Mouse (Mus musculus): ENCODE results near the gene Syt3. TPM values are rescaled to one million over a fixed set of nuclear protein-coding genes. Genes with fewer than 3 reads are reported as not detected.

The Syt3 gene
- polyA plus RNA-seq, 1 experiment, result not detected

- no peak within 1 kb of the TSS for H3ac ChIP-seq (ENCODE audit: control insufficient read depth, insufficient read length)
- peaks cover 62% of the 10 kb centered on the region for H3K27me3 ChIP-seq (ENCODE audit: control insufficient read depth, insufficient read depth, insufficient read length)
- H3K36me3 ChIP-seq (ENCODE audit: control insufficient read depth, insufficient read depth), result no peaks in the 10 kb centered on the region
- H3K4me3 ChIP-seq, result no peak within 1 kb of the TSS
- TF ChIP-seq POLR2A (IDR thresholded peaks at IDR 0.05; ENCODE audit: insufficient read length, low read depth) (no peak), USF1 (IDR thresholded peaks at IDR 0.05; ENCODE audit: low read depth) (no peak)
- no peaks in the 10 kb centered on the region for H3K79me2 ChIP-seq (ENCODE audit: control insufficient read depth, insufficient read depth)
- no peak within 1 kb of the TSS for H3K4me2 ChIP-seq (ENCODE audit: low read depth)
Observed at GRCm38 (mm10) chr7:44428968-44429521, 45.1 kb downstream of the Syt3 start, which contains the start of gene Lrrc4b. TSS of gene Lrrc4b (plus strand) at chr7:44429018.

- Histone ChIP-seq H3K4me3 (no peak overlapping the region), H3K36me3 (ENCODE audit: control insufficient read depth, insufficient read depth) (no peaks in the 10 kb centered on the region), H3K79me2 (ENCODE audit: control insufficient read depth, insufficient read depth) (no peaks in the 10 kb centered on the region), H3K27me3 (ENCODE audit: control insufficient read depth, insufficient read depth, insufficient read length) (peaks cover 65% of the 10 kb centered on the region), H3K4me2 (ENCODE audit: low read depth) (no peak overlapping the region), H3ac (ENCODE audit: control insufficient read depth, insufficient read length) (no peak overlapping the region)
- TF ChIP-seq POLR2A (IDR thresholded peaks at IDR 0.05; ENCODE audit: insufficient read length, low read depth) (no peak), TCF12 (IDR thresholded peaks at IDR 0.05; ENCODE audit: insufficient read depth, poor library complexity, severe bottlenecking) (no peak), MYOG (IDR thresholded peaks at IDR 0.05; ENCODE audit: control insufficient read depth in 1 of 3, insufficient read depth in 1 of 3, insufficient read length in 2 of 3, low read depth in 2 of 3) (no peak), MYOD1 (IDR thresholded peaks at IDR 0.05; ENCODE audit: control insufficient read depth in 1 of 3, insufficient read length in 2 of 3, low read depth in 2 of 3) (no peak), POLR2AphosphoS2 (IDR thresholded peaks at IDR 0.05; ENCODE audit: insufficient read length, low read depth) (no peak), TCF3 (IDR thresholded peaks at IDR 0.05; ENCODE audit: insufficient read length, low read depth) (no peak), MAX (IDR thresholded peaks at IDR 0.05; ENCODE audit: low read depth) (no peak), REST (IDR thresholded peaks at IDR 0.05; ENCODE audit: insufficient read depth, insufficient read length) (no peak), USF1 (IDR thresholded peaks at IDR 0.05; ENCODE audit: low read depth) (no peak), E2F4 (IDR thresholded peaks at IDR 0.05; ENCODE audit: insufficient read depth) (no peak), SRF (IDR thresholded peaks at IDR 0.05; ENCODE audit: control insufficient read depth, insufficient read length, low read depth) (no peak), CEBPB (IDR thresholded peaks at IDR 0.05; ENCODE audit: insufficient read depth, poor library complexity, severe bottlenecking) (no peak)
Observed at GRCm38 (mm10) chr7:44429534-44430488, 45.9 kb downstream of the Syt3 start.

DNA sequence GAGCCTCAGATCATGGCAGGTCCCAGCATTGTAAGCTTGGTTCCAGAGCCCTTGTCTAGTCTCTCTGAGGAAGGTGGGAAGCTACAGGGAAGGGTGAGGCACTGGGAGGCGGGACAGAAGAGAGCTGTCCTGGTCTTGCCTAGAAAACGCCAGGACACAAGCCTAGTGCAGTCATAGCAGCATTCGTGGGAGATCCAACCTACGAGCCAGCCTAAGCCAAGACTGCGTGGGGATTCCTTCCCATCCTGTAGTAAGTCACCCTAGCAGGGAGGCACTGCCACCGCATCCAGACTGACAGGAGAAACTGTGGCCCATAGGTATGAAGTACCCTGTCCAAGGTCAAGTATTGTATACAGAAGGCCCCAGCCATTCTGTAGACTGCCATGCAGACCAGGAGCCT, 48.6 kb downstream of the Syt3 start:
- TF ChIP-seq MAX (IDR thresholded peaks at IDR 0.05; ENCODE audit: low read depth) (no peak), POLR2A (IDR thresholded peaks at IDR 0.05; ENCODE audit: insufficient read length, low read depth) (no peak)

DNA sequence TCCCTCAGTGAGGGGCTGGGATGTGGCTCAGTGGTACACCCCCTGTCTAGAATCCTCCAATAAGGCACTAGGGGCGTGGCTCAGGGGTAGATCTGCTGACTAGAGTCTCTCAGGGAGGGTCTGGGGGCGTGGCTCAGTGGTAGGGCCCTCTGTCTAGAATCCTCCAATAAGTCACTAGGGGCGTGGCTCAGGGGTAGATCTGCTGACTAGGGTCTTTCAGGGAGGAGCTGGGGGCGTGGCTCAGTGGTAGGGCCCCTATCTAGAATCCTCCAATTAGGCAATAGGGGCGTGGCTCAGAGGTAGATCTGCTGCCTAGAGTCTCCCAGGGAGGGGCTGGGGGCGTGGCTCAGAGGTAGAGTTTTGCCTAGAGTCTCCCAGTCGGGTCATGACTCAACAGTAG, 49.5 kb downstream of the Syt3 start:
- Histone ChIP-seq H3K4me3 (no peak overlapping the region), H3K36me3 (ENCODE audit: control insufficient read depth, insufficient read depth) (no peaks in the 10 kb centered on the region), H3K79me2 (ENCODE audit: control insufficient read depth, insufficient read depth) (no peaks in the 10 kb centered on the region), H3ac (ENCODE audit: control insufficient read depth, insufficient read length) (no peak overlapping the region), H3K27me3 (ENCODE audit: control insufficient read depth, insufficient read depth, insufficient read length) (peaks cover 59% of the 10 kb centered on the region), H3K4me2 (ENCODE audit: low read depth) (no peak overlapping the region)
- TF ChIP-seq POLR2A (IDR thresholded peaks at IDR 0.05; ENCODE audit: insufficient read length, low read depth) (no peak), CEBPB (IDR thresholded peaks at IDR 0.05; ENCODE audit: insufficient read depth, poor library complexity, severe bottlenecking) (no peak), USF1 (IDR thresholded peaks at IDR 0.05; ENCODE audit: low read depth) (no peak), MYOD1 (IDR thresholded peaks at IDR 0.05; ENCODE audit: control insufficient read depth in 1 of 3, insufficient read length in 2 of 3, low read depth in 2 of 3) (no peak), MYOG (IDR thresholded peaks at IDR 0.05; ENCODE audit: control insufficient read depth in 1 of 3, insufficient read depth in 1 of 3, insufficient read length in 2 of 3, low read depth in 2 of 3) (no peak), SRF (IDR thresholded peaks at IDR 0.05; ENCODE audit: control insufficient read depth, insufficient read length, low read depth) (no peak), REST (IDR thresholded peaks at IDR 0.05; ENCODE audit: insufficient read depth, insufficient read length) (no peak), TCF3 (IDR thresholded peaks at IDR 0.05; ENCODE audit: insufficient read length, low read depth) (no peak), MAX (IDR thresholded peaks at IDR 0.05; ENCODE audit: low read depth) (no peak)

More for the DNA sequence above, 48.6 kb downstream of the Syt3 start:
- Histone ChIP-seq H3K79me2 (ENCODE audit: control insufficient read depth, insufficient read depth) (no peaks in the 10 kb centered on the region), H3K27me3 (ENCODE audit: control insufficient read depth, insufficient read depth, insufficient read length) (peaks cover 67% of the 10 kb centered on the region), H3ac (ENCODE audit: control insufficient read depth, insufficient read length) (no peak overlapping the region), H3K4me2 (ENCODE audit: low read depth) (no peak overlapping the region), H3K36me3 (ENCODE audit: control insufficient read depth, insufficient read depth) (no peaks in the 10 kb centered on the region), H3K4me3 (no peak overlapping the region)

- Histone ChIP-seq H3K79me2 (ENCODE audit: control insufficient read depth, insufficient read depth) (no peaks in the 10 kb centered on the region), H3K4me3 (no peak overlapping the region), H3ac (ENCODE audit: control insufficient read depth, insufficient read length) (no peak overlapping the region), H3K4me2 (ENCODE audit: low read depth) (no peak overlapping the region), H3K36me3 (ENCODE audit: control insufficient read depth, insufficient read depth) (no peaks in the 10 kb centered on the region), H3K27me3 (ENCODE audit: control insufficient read depth, insufficient read depth, insufficient read length) (peaks cover 52% of the 10 kb centered on the region)
- TF ChIP-seq POLR2A (IDR thresholded peaks at IDR 0.05; ENCODE audit: insufficient read length, low read depth) (no peak), POLR2AphosphoS2 (IDR thresholded peaks at IDR 0.05; ENCODE audit: insufficient read length, low read depth) (no peak), TCF3 (IDR thresholded peaks at IDR 0.05; ENCODE audit: insufficient read length, low read depth) (no peak), CEBPB (IDR thresholded peaks at IDR 0.05; ENCODE audit: insufficient read depth, poor library complexity, severe bottlenecking) (no peak), MAX (IDR thresholded peaks at IDR 0.05; ENCODE audit: low read depth) (no peak), MYOG (IDR thresholded peaks at IDR 0.05; ENCODE audit: control insufficient read depth in 1 of 3, insufficient read depth in 1 of 3, insufficient read length in 2 of 3, low read depth in 2 of 3) (no peak), MYOD1 (IDR thresholded peaks at IDR 0.05; ENCODE audit: control insufficient read depth in 1 of 3, insufficient read length in 2 of 3, low read depth in 2 of 3) (no peak), REST (IDR thresholded peaks at IDR 0.05; ENCODE audit: insufficient read depth, insufficient read length) (no peak), E2F4 (IDR thresholded peaks at IDR 0.05; ENCODE audit: insufficient read depth) (no peak), SRF (IDR thresholded peaks at IDR 0.05; ENCODE audit: control insufficient read depth, insufficient read length, low read depth) (no peak), TCF12 (IDR thresholded peaks at IDR 0.05; ENCODE audit: insufficient read depth, poor library complexity, severe bottlenecking) (no peak), USF1 (IDR thresholded peaks at IDR 0.05; ENCODE audit: low read depth) (no peak)
Observed at GRCm38 (mm10) chr7:44434089-44434488, 50.2 kb downstream of the Syt3 start.

Measured in myocyte (in vitro differentiated cells).